Mouse (Mus musculus): ENCODE measurements around the gene Pkdrej. TPM values are rescaled to one million over a fixed set of nuclear protein-coding genes. Genes with fewer than 3 reads are reported as not detected.

Pkdrej gene
- polyA plus RNA-seq, 1 experiment from 2014 or later: 0.24 TPM

- no peaks in the 10 kb centered on the region for H3K27me3 ChIP-seq (ENCODE audit: insufficient read depth, low read length)
- ATAC-seq (ENCODE audit: insufficient read depth): no peak
- no peaks in the 10 kb centered on the region for H3K4me1 ChIP-seq (ENCODE audit: insufficient read depth)
- H3K27ac ChIP-seq (ENCODE audit: low read depth): no peak overlapping the region
- H3K9ac ChIP-seq: no peak overlapping the region
- 78% methylated on average over 6 of the region's 6 CpGs for WGBS
- no peaks in the 10 kb centered on the region for H3K9me3 ChIP-seq (ENCODE audit: low read depth, low read length)
- DNase-seq: no peak
- no peak overlapping the region for H3K4me2 ChIP-seq
- TF ChIP-seq CTCF (IDR thresholded peaks at IDR 0.05; ENCODE audit: low read depth): no peak
- no peak overlapping the region for H3K4me3 ChIP-seq (ENCODE audit: low read depth, low read length)
- no peaks in the 10 kb centered on the region for H3K36me3 ChIP-seq (ENCODE audit: insufficient read depth)
These were observed 26.0 kb downstream of the Pkdrej start for GRCm38 (mm10) chr15:85795516-85795915.

- no peak for TF ChIP-seq CTCF (IDR thresholded peaks at IDR 0.05; ENCODE audit: low read depth)
- no peak for ATAC-seq (ENCODE audit: insufficient read depth)
- H3K4me1 ChIP-seq (ENCODE audit: insufficient read depth): no peaks in the 10 kb centered on the region
- peak; percentile 70 for DNase-seq
- WGBS: 74% methylated on average over 1 of the region's 1 CpGs
- H3K27me3 ChIP-seq (ENCODE audit: insufficient read depth, low read length): no peaks in the 10 kb centered on the region
- H3K27ac ChIP-seq (ENCODE audit: low read depth): no peak overlapping the region
- H3K4me2 ChIP-seq: no peak overlapping the region
- no peaks in the 10 kb centered on the region for H3K9me3 ChIP-seq (ENCODE audit: low read depth, low read length)
- H3K9ac ChIP-seq: no peak overlapping the region
- H3K36me3 ChIP-seq (ENCODE audit: insufficient read depth): no peaks in the 10 kb centered on the region
- H3K4me3 ChIP-seq (ENCODE audit: low read depth, low read length): no peak overlapping the region
These were observed 28.7 kb downstream of the Pkdrej start for GRCm38 (mm10) chr15:85792819-85793218.

DNA sequence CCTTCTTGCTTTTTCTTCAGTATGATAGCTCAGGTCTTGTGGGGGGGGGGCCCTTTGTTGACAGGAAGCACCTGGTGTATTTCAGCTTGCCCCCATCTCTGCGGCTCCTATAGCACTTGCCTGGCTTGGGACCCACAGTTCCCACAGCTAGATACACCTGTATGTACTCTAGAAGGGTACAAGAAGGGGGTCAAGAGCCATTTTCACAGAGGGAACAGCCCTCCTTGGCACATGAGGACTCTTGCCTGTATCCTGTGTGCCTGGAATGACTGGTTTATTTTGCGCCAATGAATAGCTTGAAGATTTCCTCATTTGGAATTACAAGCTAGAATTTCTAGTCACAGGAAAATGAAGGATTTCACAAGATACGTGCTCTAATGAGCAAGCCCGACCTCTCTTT lies 30.1 kb downstream of the Pkdrej start:
- Histone ChIP-seq H3K4me3 (ENCODE audit: low read depth, low read length) (no peak overlapping the region), H3K27me3 (ENCODE audit: insufficient read depth, low read length) (no peaks in the 10 kb centered on the region), H3K4me2 (no peak overlapping the region), H3K36me3 (ENCODE audit: insufficient read depth) (no peaks in the 10 kb centered on the region), H3K27ac (ENCODE audit: low read depth) (no peak overlapping the region), H3K9me3 (ENCODE audit: low read depth, low read length) (no peaks in the 10 kb centered on the region), H3K9ac (no peak overlapping the region), H3K4me1 (ENCODE audit: insufficient read depth) (no peaks in the 10 kb centered on the region)
- 70% methylated on average over 4 of the region's 4 CpGs for WGBS
- ATAC-seq (ENCODE audit: insufficient read depth): no peak
- no peak for DNase-seq
- no peak for TF ChIP-seq CTCF (IDR thresholded peaks at IDR 0.05; ENCODE audit: low read depth)

DNA sequence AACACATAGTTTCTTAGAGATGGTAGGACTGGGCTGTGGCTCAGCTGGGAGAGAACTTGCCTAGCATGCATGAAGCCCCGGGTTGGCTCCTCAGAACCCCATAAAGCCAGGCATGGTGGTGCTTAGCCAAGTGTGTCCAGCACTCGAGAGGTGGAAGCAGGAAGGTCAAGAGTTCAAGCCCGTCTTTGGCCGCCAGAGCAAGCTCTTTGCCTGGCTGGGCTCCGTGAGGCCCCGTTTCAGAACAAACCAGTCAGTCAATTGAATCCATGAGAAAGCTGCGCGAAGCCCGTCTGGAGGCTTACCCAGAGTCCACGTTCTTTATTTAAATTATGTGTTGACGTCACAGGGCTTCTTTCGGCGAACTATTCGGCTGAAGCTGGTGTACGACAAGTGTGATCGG lies 32.9 kb downstream of the Pkdrej start:
- no peak for TF ChIP-seq CTCF (IDR thresholded peaks at IDR 0.05; ENCODE audit: low read depth)
- Histone ChIP-seq H3K9me3 (ENCODE audit: low read depth, low read length) (no peaks in the 10 kb centered on the region), H3K4me3 (ENCODE audit: low read depth, low read length) (no peak overlapping the region), H3K4me1 (ENCODE audit: insufficient read depth) (no peaks in the 10 kb centered on the region), H3K27ac (ENCODE audit: low read depth) (no peak overlapping the region), H3K27me3 (ENCODE audit: insufficient read depth, low read length) (no peaks in the 10 kb centered on the region), H3K36me3 (ENCODE audit: insufficient read depth) (no peaks in the 10 kb centered on the region), H3K9ac (no peak overlapping the region), H3K4me2 (no peak overlapping the region)
- ATAC-seq (ENCODE audit: insufficient read depth): no peak
- WGBS: 66% methylated on average over 16 of the region's 16 CpGs
- no peak for DNase-seq

GRCm38 (mm10) chr15:85788051-85788450 lies 33.5 kb downstream of the Pkdrej start:
- WGBS: 89% methylated on average over 4 of the region's 4 CpGs
- H3K9ac ChIP-seq: no peak overlapping the region
- no peak overlapping the region for H3K27ac ChIP-seq (ENCODE audit: low read depth)
- ATAC-seq (ENCODE audit: insufficient read depth): no peak
- no peak overlapping the region for H3K4me3 ChIP-seq (ENCODE audit: low read depth, low read length)
- DNase-seq: no peak
- H3K36me3 ChIP-seq (ENCODE audit: insufficient read depth): no peaks in the 10 kb centered on the region
- H3K4me1 ChIP-seq (ENCODE audit: insufficient read depth): no peaks in the 10 kb centered on the region
- no peaks in the 10 kb centered on the region; the same call in 1 of the 2 replicates for H3K9me3 ChIP-seq (ENCODE audit: low read depth, low read length)
- no peak overlapping the region for H3K4me2 ChIP-seq
- H3K27me3 ChIP-seq (ENCODE audit: insufficient read depth, low read length): no peaks in the 10 kb centered on the region
- TF ChIP-seq CTCF (IDR thresholded peaks at IDR 0.05; ENCODE audit: low read depth): no peak

DNA sequence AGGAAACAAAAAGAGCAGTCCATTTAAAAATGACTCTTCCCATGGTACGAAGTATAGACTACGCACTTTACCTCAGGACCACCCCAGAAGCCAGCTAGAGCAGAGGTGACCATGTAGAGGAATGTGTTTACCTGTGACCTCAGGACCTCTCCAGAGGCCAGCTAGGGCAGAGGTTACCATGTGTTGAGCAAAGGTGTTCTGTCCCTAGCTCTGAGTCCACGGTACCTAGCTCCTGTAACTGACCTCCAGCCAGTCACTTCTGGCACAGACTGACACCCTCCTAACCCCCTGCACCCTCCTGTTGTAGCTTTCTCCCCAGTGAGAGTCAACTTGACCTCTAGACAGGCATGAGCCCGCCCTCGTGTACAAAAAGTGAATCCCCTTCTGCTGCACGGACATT lies 34.1 kb downstream of the Pkdrej start:
- H3K4me3 ChIP-seq (ENCODE audit: low read depth, low read length): no peak overlapping the region
- TF ChIP-seq CTCF (IDR thresholded peaks at IDR 0.05; ENCODE audit: low read depth): no peak

GRCm38 (mm10) chr15:85786711-85787110 lies 34.8 kb downstream of the Pkdrej start:
- H3K4me2 ChIP-seq: no peak overlapping the region
- no peak overlapping the region for H3K9ac ChIP-seq
- ATAC-seq (ENCODE audit: insufficient read depth): no peak
- H3K4me1 ChIP-seq (ENCODE audit: insufficient read depth): no peaks in the 10 kb centered on the region
- no peak for TF ChIP-seq CTCF (IDR thresholded peaks at IDR 0.05; ENCODE audit: low read depth)
- no peaks in the 10 kb centered on the region for H3K27me3 ChIP-seq (ENCODE audit: insufficient read depth, low read length)
- 61% methylated on average over 5 of the region's 5 CpGs for WGBS
- H3K36me3 ChIP-seq (ENCODE audit: insufficient read depth): no peaks in the 10 kb centered on the region
- DNase-seq: peak; percentile 13
- H3K27ac ChIP-seq (ENCODE audit: low read depth): no peak overlapping the region
- no peaks in the 10 kb centered on the region; the same call in 1 of the 2 replicates for H3K9me3 ChIP-seq (ENCODE audit: low read depth, low read length)
- H3K4me3 ChIP-seq (ENCODE audit: low read depth, low read length): no peak overlapping the region

More for the DNA sequence above, 34.1 kb downstream of the Pkdrej start:
- Histone ChIP-seq H3K36me3 (ENCODE audit: insufficient read depth) (no peaks in the 10 kb centered on the region), H3K27me3 (ENCODE audit: insufficient read depth, low read length) (no peaks in the 10 kb centered on the region), H3K4me2 (no peak overlapping the region), H3K9me3 (ENCODE audit: low read depth, low read length) (no peaks in the 10 kb centered on the region; the same call in 1 of the 2 replicates), H3K9ac (no peak overlapping the region), H3K4me1 (ENCODE audit: insufficient read depth) (no peaks in the 10 kb centered on the region), H3K27ac (ENCODE audit: low read depth) (no peak overlapping the region)
- no peak for ATAC-seq (ENCODE audit: insufficient read depth)
- WGBS: 82% methylated on average over 6 of the region's 6 CpGs
- no peak for DNase-seq

- no peak for DNase-seq
- ATAC-seq (ENCODE audit: insufficient read depth): no peak
- H3K36me3 ChIP-seq (ENCODE audit: insufficient read depth): no peaks in the 10 kb centered on the region
- no peak overlapping the region for H3K27ac ChIP-seq (ENCODE audit: low read depth)
- WGBS: 86% methylated on average over 3 of the region's 3 CpGs
- no peaks in the 10 kb centered on the region for H3K4me1 ChIP-seq (ENCODE audit: insufficient read depth)
- no peak overlapping the region for H3K4me2 ChIP-seq
- no peak overlapping the region for H3K4me3 ChIP-seq (ENCODE audit: low read depth, low read length)
- H3K27me3 ChIP-seq (ENCODE audit: insufficient read depth, low read length): no peaks in the 10 kb centered on the region
- TF ChIP-seq CTCF (IDR thresholded peaks at IDR 0.05; ENCODE audit: low read depth): no peak
- no peak overlapping the region for H3K9ac ChIP-seq
- H3K9me3 ChIP-seq (ENCODE audit: low read depth, low read length): no peaks in the 10 kb centered on the region; the same call in 1 of the 2 replicates
These were observed 37.2 kb downstream of the Pkdrej start for GRCm38 (mm10) chr15:85784341-85784740.
